Mouse (Mus musculus): ENCODE data around the gene Gm10770.
"Not testable (repeated sequence)": the region's sequence is repeated elsewhere in the genome, so short reads cannot be mapped to it uniquely, and the experiment has no call there.

DNA sequence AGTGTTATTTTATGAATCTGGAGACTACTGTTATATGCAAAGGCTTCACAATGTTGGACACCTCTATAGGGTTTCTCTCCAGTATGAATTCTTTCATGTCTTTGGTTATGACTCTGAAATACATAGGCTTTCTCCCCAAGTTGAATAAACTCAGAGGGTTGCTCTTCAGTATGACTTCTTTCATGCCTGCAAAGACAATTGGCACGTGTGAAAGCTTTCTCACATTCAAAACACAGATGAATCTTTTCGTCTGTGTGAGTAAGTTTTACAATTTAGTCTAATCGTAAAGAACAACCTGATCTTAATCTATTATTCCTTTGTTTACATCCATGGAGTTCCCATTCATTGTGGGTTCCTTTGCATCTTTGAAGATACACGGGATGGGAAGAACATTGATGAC, at the start of gene Gm10770:
- not testable (repeated sequence) for TF ChIP-seq CTCF (IDR thresholded peaks at IDR 0.05; ENCODE audit: borderline replicate concordance, insufficient read depth, low read depth, low read length); POLR2A (IDR thresholded peaks at IDR 0.05; ENCODE audit: borderline replicate concordance, insufficient read depth, low read length)

Data from cerebellum, adult 2 months (tissue).